Mouse (Mus musculus): Measurements from ENCODE around the gene B3gnt9.

DNA sequence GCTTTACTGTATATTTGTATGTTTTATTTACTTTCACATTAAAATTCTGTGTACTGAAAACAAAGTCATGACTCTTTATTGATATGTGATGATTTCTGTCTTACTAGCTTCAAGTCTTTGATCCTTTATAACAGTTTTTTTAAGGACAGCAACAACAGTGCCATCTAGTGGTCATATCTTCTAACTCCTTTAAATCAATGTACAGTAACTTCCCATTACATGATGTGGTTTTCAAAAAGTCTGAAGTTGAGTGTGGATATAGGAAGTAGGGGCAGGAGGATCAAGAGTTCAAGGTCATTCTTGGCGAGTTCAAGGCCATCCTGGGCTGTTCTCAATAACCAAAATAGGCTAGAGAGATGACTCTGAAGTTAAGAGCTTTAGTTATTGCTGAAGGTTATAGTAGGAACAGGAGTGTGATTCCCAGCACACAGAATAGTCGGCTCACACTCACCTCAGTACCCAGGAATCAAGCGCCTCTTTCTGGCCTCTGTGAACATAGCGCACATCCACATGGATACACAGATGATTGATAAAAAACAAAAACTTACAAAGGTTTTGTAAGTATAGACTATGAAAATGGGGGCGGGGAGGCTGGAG lies 36.9 kb downstream of the B3gnt9 start:
- TF ChIP-seq CTCF (IDR thresholded peaks at IDR 0.05; ENCODE audit: low read depth, low read length) (no peak), POLR2A (IDR thresholded peaks at IDR 0.05; ENCODE audit: borderline replicate concordance, low read depth, low read length) (no peak)

Data from bone marrow macrophage, adult 2 months (primary cell).